Mouse (Mus musculus) frontal cortex, adult (tissue): ENCODE data around the gene Cox14.
"Not testable (repeated sequence)": the region's sequence is repeated elsewhere in the genome, so short reads cannot be mapped to it uniquely, and the experiment has no call there.

Experiments
- ATAC-seq: cut with Nextera tagmentation; 2 replicates; pipeline ENCODE4 v1.9.2; 2017; ENCODE audit warnings: mild to moderate bottlenecking, moderate library complexity, mixed read lengths; ENCODE audit not compliant: low TSS enrichment

Cox14 gene

GRCm38 (mm10) chr15:99725341-99726155, at the start of gene Cox14:
Cox14 (plus strand) TSS chr15:99725618.
- peak; percentile 84 for ATAC-seq

- ATAC-seq = 0 out of 2 replicates have a peak, but pooled peaks have one; percentile 38
Measured at GRCm38 (mm10) chr15:99677089-99677488, 48.3 kb upstream of the Cox14 start.

- no peak for ATAC-seq
Measured at GRCm38 (mm10) chr15:99678063-99678800, 47.2 kb upstream of the Cox14 start.

- ATAC-seq = no peak
Measured at GRCm38 (mm10) chr15:99679008-99679407, 46.4 kb upstream of the Cox14 start.

- no peak for ATAC-seq
Measured at GRCm38 (mm10) chr15:99682880-99683279, 42.5 kb upstream of the Cox14 start.

GRCm38 (mm10) chr15:99684156-99684555, 41.3 kb upstream of the Cox14 start:
- ATAC-seq = no peak

- peak; percentile 79 for ATAC-seq
Measured at GRCm38 (mm10) chr15:99688712-99689111, 36.7 kb upstream of the Cox14 start.

- no peak for ATAC-seq
Measured at GRCm38 (mm10) chr15:99690924-99691323, 34.5 kb upstream of the Cox14 start.

- no peak for ATAC-seq
Measured at GRCm38 (mm10) chr15:99691976-99692375, 33.4 kb upstream of the Cox14 start.

GRCm38 (mm10) chr15:99697309-99697708, 28.1 kb upstream of the Cox14 start:
- no peak for ATAC-seq

GRCm38 (mm10) chr15:99698533-99699085, 26.8 kb upstream of the Cox14 start:
- 0 out of 2 replicates have a peak, but pooled peaks have one; percentile 10 for ATAC-seq

- no peak for ATAC-seq
Measured at GRCm38 (mm10) chr15:99699715-99700114, 25.7 kb upstream of the Cox14 start.

GRCm38 (mm10) chr15:99700219-99701106, 25.0 kb upstream of the Cox14 start:
- no peak for ATAC-seq

GRCm38 (mm10) chr15:99701640-99701998, 23.8 kb upstream of the Cox14 start:
- ATAC-seq = not testable (repeated sequence)

- peak; percentile 45 for ATAC-seq
Measured at GRCm38 (mm10) chr15:99701999-99702900, 23.2 kb upstream of the Cox14 start, which contains the start of gene Smarcd1. Smarcd1 (plus strand) TSS chr15:99702129.

- no peak for ATAC-seq
Measured at GRCm38 (mm10) chr15:99703104-99703503, 22.3 kb upstream of the Cox14 start.

GRCm38 (mm10) chr15:99703676-99704040, 21.8 kb upstream of the Cox14 start:
- ATAC-seq = peak; percentile 4; the same call in 1 of the 2 replicates

- peak; percentile 11; the same call in 1 of the 2 replicates for ATAC-seq
Measured at GRCm38 (mm10) chr15:99704041-99704681, 21.3 kb upstream of the Cox14 start.

GRCm38 (mm10) chr15:99704881-99705280, 20.5 kb upstream of the Cox14 start:
- peak; percentile 24; the same call in 1 of the 2 replicates for ATAC-seq
